Mouse (Mus musculus) mouse embryonic stem cell (cell line): ENCODE data around the gene Bves.

Experiments used
- in situ Hi-C, 2 experiments: fragments of 300-500 bp; cut with MboI; formaldehyde crosslinking; loops; 1 replicate in 1 of 2; 3 replicates in 1 of 2; pipeline ENCODE4 v1.14.3; 2019 to 2020; ENCODE audit warnings: low sequenced_read_pairs in 2 of 2, low pct_unique_long_range_greater_than_20kb in 1 of 2, mixed read lengths in 1 of 2; ENCODE audit not compliant: unreplicated experiment in 1 of 2

Gene Bves

GRCm38 (mm10) chr10:45334925-45335324 is 647 bp upstream of the Bves start:
- in situ Hi-C loops, result loop anchor here in 1 of 2 experiments (25.0 kb wide), 1 partner anchor 273 kb away; the partner anchor contains the start of gene Prep

- in situ Hi-C loops, result loop anchor here in 1 of 2 experiments (25.0 kb wide), 1 partner anchor 277 kb away; the partner anchor contains the start of gene Prep
These were observed 3.5 kb downstream of the Bves start for GRCm38 (mm10) chr10:45339106-45339505.

GRCm38 (mm10) chr10:45344381-45344780 is 8.8 kb downstream of the Bves start:
- in situ Hi-C loops, result loop anchor here in 1 of 2 experiments (25.0 kb wide), 1 partner anchor 282 kb away; the partner anchor contains the start of gene Prep

GRCm38 (mm10) chr10:45345217-45345616 is 9.6 kb downstream of the Bves start:
- in situ Hi-C loops, result loop anchor here in 1 of 2 experiments (25.0 kb wide), 1 partner anchor 283 kb away; the partner anchor contains the start of gene Prep

- in situ Hi-C loops, result loop anchor here in 1 of 2 experiments (25.0 kb wide), 1 partner anchor 286 kb away; the partner anchor contains the start of gene Prep
These were observed 12.6 kb downstream of the Bves start for GRCm38 (mm10) chr10:45348143-45348542.

- in situ Hi-C loops, result loop anchor here in 1 of 2 experiments (25.0 kb wide), 1 partner anchor 294 kb away; the partner anchor contains the start of gene Prep
These were observed 20.5 kb downstream of the Bves start for GRCm38 (mm10) chr10:45356091-45356490.

GRCm38 (mm10) chr10:45363396-45363795 is 27.8 kb downstream of the Bves start:
- in situ Hi-C loops, result loop anchor here in 1 of 2 experiments (25.0 kb wide), 1 partner anchor 301 kb away; the partner anchor contains the start of gene Prep

GRCm38 (mm10) chr10:45366987-45367705 is 31.6 kb downstream of the Bves start:
- in situ Hi-C loops, result loop anchor here in 1 of 2 experiments (25.0 kb wide), 1 partner anchor 305 kb away; the partner anchor contains the start of gene Prep

- in situ Hi-C loops, result loop anchor here in 1 of 2 experiments (10.0 to 25.0 kb wide), 2 partner anchors 307 to 425 kb away; partner anchors contain the start of gene Prep
These were observed 34.1 kb downstream of the Bves start for GRCm38 (mm10) chr10:45369639-45370038.

GRCm38 (mm10) chr10:45370545-45370944 is 35.0 kb downstream of the Bves start:
- in situ Hi-C loops, result loop anchor here in 1 of 2 experiments (10.0 to 25.0 kb wide), 2 partner anchors 308 to 424 kb away; partner anchors contain the start of gene Prep

- in situ Hi-C loops, result loop anchor here in 1 of 2 experiments (10.0 to 25.0 kb wide), 2 partner anchors 311 to 422 kb away; partner anchors contain the start of gene Prep
These were observed 37.6 kb downstream of the Bves start for GRCm38 (mm10) chr10:45372994-45373692.

- in situ Hi-C loops, result loop anchor here (10.0 to 25.0 kb wide), 2 partner anchors 417 to 534 kb away; no protein-coding TSS in a partner anchor
These were observed 42.7 kb downstream of the Bves start for GRCm38 (mm10) chr10:45378269-45378668.

GRCm38 (mm10) chr10:45381937-45382636 is 46.5 kb downstream of the Bves start:
- in situ Hi-C loops, result loop anchor here (25.0 kb wide), 1 partner anchor 530 kb away; no protein-coding TSS in a partner anchor

GRCm38 (mm10) chr10:45382637-45382958 is 47.0 kb downstream of the Bves start:
- in situ Hi-C loops, result loop anchor here (25.0 kb wide), 1 partner anchor 530 kb away; no protein-coding TSS in a partner anchor

- in situ Hi-C loops, result loop anchor here (25.0 kb wide), 1 partner anchor 514 kb away; no protein-coding TSS in a partner anchor
These were observed 62.6 kb downstream of the Bves start for GRCm38 (mm10) chr10:45398211-45398610.

GRCm38 (mm10) chr10:45399702-45400243 is 64.2 kb downstream of the Bves start:
- in situ Hi-C loops, result loop anchor here (25.0 kb wide), 1 partner anchor 513 kb away; no protein-coding TSS in a partner anchor

- in situ Hi-C loops, result no loop called here
These were observed 75.2 kb downstream of the Bves start for GRCm38 (mm10) chr10:45410624-45411341.
